Mouse (Mus musculus): ENCODE results near the gene Rapgef3. TPM values are rescaled to one million over a fixed set of nuclear protein-coding genes. Genes with fewer than 3 reads are reported as not detected.
A peak's percentile ranks its signal among the peaks of the same experiment; 100 is the strongest.

Rapgef3 gene
- polyA plus RNA-seq, 1 experiment from 2014 or later = 1.8 TPM

DNA sequence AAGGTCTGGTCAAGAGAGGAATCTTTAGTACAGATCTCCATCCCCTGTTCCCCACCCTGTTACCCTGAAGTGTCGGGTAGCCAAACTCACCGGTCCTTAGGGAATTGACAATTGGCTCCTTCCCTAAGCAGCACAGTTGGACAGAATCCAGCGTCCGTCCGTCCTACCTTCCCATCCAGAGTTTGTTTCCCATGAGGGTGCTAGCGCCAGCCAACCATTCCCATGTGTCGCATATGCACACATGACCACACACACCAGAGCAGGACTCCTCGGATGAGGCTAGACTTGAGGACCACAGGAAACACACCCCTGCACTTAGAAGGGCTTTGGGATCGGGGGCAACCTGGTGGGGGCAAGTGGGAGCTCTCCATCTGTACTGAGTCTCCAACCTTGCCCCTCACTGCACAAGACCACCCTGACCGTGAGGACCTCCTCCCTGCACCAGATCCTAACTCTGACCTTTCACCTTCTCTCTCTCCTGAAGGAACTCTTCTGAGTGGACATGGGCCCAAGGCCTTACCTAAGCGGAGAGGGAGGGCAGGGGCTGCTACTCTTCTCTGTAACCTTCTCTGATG is 23.4 kb upstream of the Rapgef3 start:
- H3K4me2 ChIP-seq = no peak overlapping the region
- no peaks in the 10 kb centered on the region for H3K9me3 ChIP-seq (replicated peaks)
- WGBS (ENCODE audit: insufficient replicate concordance) = 87% methylated on average over 11 of the region's 11 CpGs
- H3K27ac ChIP-seq = no peak overlapping the region
- peaks cover 43% of the 10 kb centered on the region for H3K4me1 ChIP-seq (replicated peaks)
- DNase-seq (no peak), ATAC-seq (ENCODE audit: low read depth) (no peak)
- no peak overlapping the region for H3K9ac ChIP-seq
- no peaks in the 10 kb centered on the region for H3K27me3 ChIP-seq
- no peak overlapping the region for H3K4me3 ChIP-seq (replicated peaks)
- peaks cover 74% of the 10 kb centered on the region for H3K36me3 ChIP-seq

DNA sequence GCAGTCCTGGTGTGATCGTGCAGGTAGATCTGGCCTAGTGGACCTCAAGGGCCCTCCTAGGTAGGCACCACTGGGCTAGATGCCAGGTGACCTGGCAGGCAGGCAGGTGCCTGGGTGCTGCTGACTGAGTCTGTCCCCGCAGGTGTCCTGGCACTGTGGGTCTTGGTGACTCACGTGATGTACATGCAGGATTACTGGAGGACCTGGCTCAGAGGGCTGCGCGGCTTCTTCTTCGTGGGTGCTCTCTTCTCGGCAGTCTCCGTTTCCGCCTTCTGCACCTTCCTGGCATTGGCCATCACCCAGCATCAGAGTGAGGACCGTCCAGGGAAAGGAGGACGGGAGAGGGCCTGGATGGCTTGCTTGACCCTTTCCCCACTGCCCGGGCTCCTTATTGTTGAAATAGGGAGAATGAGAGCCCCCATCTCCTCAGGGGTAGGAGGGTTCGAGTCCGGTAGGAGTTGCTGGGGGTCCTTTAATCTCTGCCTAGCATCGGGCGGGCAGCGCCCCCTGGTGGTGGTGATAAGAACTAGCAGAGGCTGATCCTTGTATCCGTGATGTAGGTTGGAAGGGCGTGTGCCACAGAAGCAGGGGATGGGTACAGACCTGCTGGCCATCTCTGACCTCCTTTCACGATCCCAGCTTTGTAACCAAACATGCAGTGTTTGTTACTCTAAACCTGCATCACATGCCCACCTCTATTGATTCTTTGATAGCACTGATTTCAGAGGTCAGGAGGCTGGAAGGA is 22.2 kb upstream of the Rapgef3 start:
- peaks cover 63% of the 10 kb centered on the region for H3K36me3 ChIP-seq
- H3K4me2 ChIP-seq = no peak overlapping the region
- H3K9ac ChIP-seq = no peak overlapping the region
- no peaks in the 10 kb centered on the region for H3K9me3 ChIP-seq (replicated peaks)
- no peak overlapping the region; the same call in 1 of the 2 replicates for H3K27ac ChIP-seq
- no peaks in the 10 kb centered on the region for H3K27me3 ChIP-seq
- 56% methylated on average over 20 of the region's 20 CpGs for WGBS (ENCODE audit: insufficient replicate concordance)
- no peak for DNase-seq
- no peak for ATAC-seq (ENCODE audit: low read depth)
- peaks cover 56% of the 10 kb centered on the region for H3K4me1 ChIP-seq (replicated peaks)
- no peak overlapping the region for H3K4me3 ChIP-seq (replicated peaks)

DNA sequence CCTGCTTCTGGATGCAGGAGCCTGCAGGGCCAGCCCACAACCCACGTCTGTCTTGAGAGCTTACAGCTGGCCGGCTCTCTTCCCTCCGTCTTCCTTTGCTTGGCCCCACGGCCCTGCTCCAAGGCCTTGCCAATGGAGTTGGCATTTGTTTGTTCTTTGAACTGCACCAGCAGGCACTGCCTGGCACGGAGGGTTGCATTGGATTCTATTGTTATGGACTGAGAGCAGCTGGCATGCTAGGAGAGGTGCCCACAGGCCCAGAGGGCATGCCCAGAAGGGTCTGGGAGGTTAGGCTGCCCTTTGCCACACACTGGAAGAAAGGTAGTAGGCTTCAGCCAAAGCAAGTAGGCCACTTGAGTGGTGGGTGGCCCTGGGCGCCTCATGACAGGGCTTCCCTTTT is 21.0 kb upstream of the Rapgef3 start:
- H3K4me2 ChIP-seq = peak overlapping the region; percentile 86; the same call in 1 of the 2 replicates
- H3K27ac ChIP-seq = peak overlapping the region; percentile 98
- H3K4me3 ChIP-seq (replicated peaks) = no peak overlapping the region
- DNase-seq (no peak), ATAC-seq (ENCODE audit: low read depth) (no peak)
- 54% methylated on average over 6 of the region's 6 CpGs for WGBS (ENCODE audit: insufficient replicate concordance)
- H3K36me3 ChIP-seq = peaks cover 53% of the 10 kb centered on the region
- no peaks in the 10 kb centered on the region for H3K9me3 ChIP-seq (replicated peaks)
- peaks cover 60% of the 10 kb centered on the region for H3K4me1 ChIP-seq (replicated peaks)
- H3K27me3 ChIP-seq = no peaks in the 10 kb centered on the region
- H3K9ac ChIP-seq = peak overlapping the region; percentile 34

DNA sequence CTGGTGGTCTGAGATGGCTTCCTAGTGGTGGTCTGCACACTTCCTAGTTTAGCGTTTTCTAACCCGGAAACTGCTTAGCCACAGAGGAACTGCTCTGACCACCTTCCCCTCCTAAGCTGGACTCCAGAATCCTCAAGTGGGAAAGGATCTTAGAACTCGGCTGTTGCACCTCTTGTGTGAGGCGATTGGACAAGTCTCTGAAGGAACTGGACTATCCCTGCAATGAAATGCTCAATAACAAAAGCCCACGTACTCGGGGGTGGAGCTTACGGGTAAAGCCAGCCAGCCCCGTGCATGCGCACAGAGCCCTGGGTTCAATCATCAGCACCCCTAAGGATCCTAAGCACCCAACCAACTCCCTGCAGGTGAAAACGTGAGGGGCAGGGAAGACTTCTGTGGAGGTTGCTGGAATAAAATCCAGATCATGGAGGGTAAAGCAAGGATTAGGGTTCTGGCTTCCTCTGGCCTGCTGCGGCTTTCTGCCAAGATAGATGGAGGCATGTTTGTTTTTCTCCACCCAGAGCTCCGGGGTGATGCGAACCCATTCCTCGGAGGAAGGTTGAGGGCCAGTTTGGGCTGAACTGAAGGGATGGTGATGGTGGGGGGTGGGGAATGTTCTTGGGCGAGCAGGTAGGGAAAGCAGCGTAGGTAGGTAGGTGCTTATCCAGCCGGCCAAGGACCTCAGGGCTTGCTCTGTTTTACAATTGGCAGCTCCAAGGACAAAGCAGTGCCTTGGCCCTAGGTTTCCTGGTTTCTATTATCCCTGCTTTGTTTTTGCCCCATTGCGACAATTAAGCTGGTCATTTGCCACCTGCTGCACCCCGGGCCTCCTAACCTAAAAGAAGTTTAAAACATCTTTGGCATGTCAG is 20.3 kb upstream of the Rapgef3 start:
- no peak for DNase-seq
- Histone ChIP-seq H3K27me3 (no peaks in the 10 kb centered on the region), H3K9ac (peak overlapping the region; percentile 98), H3K27ac (peak overlapping the region; percentile 98), H3K4me1 (replicated peaks) (peaks cover 68% of the 10 kb centered on the region), H3K4me3 (replicated peaks) (peak overlapping the region; percentile 95), H3K36me3 (peaks cover 46% of the 10 kb centered on the region), H3K9me3 (replicated peaks) (no peaks in the 10 kb centered on the region), H3K4me2 (peak overlapping the region; percentile 86)
- no peak for ATAC-seq (ENCODE audit: low read depth)
- WGBS (ENCODE audit: insufficient replicate concordance) = 57% methylated on average over 19 of the region's 19 CpGs

DNA sequence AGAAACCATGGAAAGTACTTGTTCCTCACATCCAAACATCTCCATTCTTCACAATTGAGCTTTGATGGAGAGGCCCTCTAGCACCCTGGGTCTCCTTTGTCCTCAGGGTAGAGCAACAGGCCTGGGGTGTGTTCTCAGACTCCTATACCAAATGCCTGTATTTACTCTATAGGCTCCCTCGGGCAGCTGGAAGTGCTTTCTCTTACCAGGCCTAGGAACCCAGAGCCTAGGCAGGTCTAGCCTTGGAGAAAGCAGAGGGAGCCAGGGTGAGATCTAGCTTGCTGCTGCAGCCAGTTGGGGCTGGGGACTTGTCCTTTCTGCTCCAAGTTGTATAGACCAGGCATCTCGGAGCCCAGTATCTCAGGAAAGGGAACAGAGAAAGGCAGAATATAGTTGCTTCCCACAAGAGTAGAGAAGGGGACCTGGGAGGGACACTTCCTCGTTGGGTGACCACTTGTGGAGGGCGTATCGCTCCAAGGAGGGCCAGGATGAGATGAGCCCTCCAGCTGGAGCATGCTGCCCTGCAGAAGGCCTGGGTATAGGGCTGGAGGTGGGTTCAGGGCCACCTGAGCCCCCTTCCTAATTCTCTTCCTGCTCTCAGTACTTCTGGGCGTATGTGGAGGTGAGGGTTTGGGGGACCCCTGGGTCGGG is 19.5 kb upstream of the Rapgef3 start:
- Histone ChIP-seq H3K4me2 (peak overlapping the region; percentile 86), H3K4me3 (replicated peaks) (peak overlapping the region; percentile 95), H3K27me3 (peaks cover 7% of the 10 kb centered on the region), H3K9me3 (replicated peaks) (no peaks in the 10 kb centered on the region), H3K27ac (peak overlapping the region; percentile 98), H3K9ac (peak overlapping the region; percentile 98), H3K4me1 (replicated peaks) (peaks cover 76% of the 10 kb centered on the region), H3K36me3 (peaks cover 40% of the 10 kb centered on the region)
- 40% methylated on average over 7 of the region's 7 CpGs for WGBS (ENCODE audit: insufficient replicate concordance)
- DNase-seq = no peak
- no peak for ATAC-seq (ENCODE audit: low read depth)

DNA sequence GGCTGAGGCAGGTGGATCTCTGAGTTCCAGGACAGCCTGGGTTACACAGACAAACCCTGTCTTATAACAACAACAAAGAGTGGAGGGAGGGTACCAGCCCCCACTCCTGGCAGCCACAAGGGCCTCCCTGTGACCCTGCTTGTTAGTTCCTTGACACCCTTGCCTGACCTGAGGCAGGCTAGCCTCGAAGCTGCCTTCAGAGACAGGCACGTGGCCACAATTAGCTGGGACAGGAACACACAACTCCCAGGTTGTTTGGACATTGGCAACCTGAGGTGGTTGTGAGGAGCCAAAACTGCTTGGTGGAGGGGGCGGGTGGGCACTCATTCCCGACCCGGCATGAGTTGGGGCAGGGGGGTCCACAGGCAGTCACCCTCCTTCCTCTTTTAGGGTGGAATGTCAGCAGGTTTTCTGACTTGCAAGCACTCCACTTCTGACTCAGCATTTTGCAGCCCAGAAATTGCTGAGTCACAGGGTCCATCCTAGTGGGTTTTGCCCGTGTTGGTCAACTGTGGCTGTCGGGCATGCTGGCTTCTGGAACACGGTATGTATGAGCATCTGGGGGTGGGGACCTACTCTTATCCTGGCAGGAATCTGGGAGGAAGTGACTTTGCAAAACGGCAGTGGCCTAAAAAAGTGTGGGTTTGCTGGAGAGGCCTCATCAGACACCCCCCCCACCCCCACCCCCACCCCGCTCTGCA is 18.8 kb upstream of the Rapgef3 start:
- DNase-seq = peak; percentile 83

DNA sequence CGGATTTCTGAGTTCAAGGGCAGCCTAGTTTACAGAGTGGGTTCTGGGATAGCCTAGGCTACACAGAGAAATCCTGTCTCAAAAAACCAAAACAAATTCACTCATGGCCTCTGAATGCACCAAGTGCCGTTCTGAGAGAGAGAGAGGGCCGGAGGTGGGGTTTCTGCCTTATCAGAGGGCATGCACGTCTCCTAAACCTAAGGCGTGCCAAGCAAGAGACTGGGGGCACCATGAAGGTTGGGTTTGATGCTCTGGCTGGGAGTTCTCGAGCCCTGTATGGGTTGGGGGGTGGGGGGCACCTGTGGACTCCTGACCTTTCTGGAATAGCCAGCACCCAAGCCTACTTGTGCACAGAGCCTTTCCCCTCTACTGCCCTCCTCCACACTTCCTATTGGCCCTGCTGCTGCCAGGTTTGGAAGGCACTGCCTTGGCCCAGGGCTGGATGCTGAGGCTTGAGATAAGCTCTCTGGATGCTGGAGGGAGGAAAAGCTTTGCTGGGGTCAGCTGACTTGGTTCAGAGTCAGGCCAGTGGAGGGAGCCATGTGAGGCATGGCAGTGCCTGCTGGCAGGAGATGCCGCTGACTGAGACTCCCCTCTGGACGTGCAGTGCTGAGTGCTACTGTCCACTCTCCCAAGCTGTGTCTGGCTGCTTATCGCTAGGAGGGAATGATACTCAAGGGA is 18.1 kb upstream of the Rapgef3 start:
- DNase-seq = peak; percentile 80
- Histone ChIP-seq H3K4me2 (peak overlapping the region; percentile 86), H3K9ac (peak overlapping the region; percentile 98), H3K27ac (peak overlapping the region; percentile 98), H3K4me1 (replicated peaks) (peaks cover 81% of the 10 kb centered on the region), H3K27me3 (peaks cover 14% of the 10 kb centered on the region), H3K4me3 (replicated peaks) (peak overlapping the region; percentile 95), H3K9me3 (replicated peaks) (no peaks in the 10 kb centered on the region), H3K36me3 (peaks cover 26% of the 10 kb centered on the region)
- 17% methylated on average over 9 of the region's 9 CpGs for WGBS (ENCODE audit: insufficient replicate concordance)
- peak; percentile 80 for ATAC-seq (ENCODE audit: low read depth)

More for the DNA sequence above, 18.8 kb upstream of the Rapgef3 start:
- peaks cover 79% of the 10 kb centered on the region for H3K4me1 ChIP-seq (replicated peaks)
- no peaks in the 10 kb centered on the region for H3K9me3 ChIP-seq (replicated peaks)
- peak overlapping the region; percentile 95 for H3K4me3 ChIP-seq (replicated peaks)
- 18% methylated on average over 10 of the region's 10 CpGs for WGBS (ENCODE audit: insufficient replicate concordance)
- H3K27ac ChIP-seq = peak overlapping the region; percentile 98
- H3K27me3 ChIP-seq = peaks cover 14% of the 10 kb centered on the region
- H3K9ac ChIP-seq = peak overlapping the region; percentile 98
- H3K4me2 ChIP-seq = peak overlapping the region; percentile 86
- peaks cover 32% of the 10 kb centered on the region for H3K36me3 ChIP-seq
- peak; percentile 5 for ATAC-seq (ENCODE audit: low read depth)

DNA sequence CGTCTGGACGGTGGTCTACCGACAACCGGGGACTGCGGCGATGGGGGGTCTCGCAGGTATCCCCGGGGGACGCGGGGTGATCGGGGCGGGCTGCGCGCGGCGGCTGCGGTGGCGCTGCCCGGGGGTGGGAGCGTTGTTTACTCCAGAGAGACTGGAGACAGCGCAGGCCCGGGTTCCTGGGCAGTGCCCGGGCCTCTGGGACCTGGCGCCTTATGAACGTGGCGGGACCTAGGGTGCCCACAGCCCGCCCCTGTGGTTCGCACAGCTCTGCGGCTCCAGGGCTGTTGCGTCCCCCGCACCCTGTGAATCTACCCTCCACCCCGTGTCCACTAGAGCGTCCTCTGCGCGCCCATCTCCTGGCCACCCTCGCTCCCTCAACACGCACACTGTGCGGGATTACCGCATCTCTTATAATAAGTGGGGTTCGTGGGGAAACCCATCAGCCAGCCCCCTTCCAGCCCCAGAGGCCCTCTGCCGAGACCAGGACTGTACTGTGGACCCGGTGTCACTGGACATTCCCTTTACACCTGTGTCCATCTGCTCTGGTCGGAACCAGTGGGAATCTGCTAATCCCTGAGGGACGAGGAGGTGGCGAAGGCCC is 16.9 kb upstream of the Rapgef3 start:
- 5% methylated on average over 45 of the region's 45 CpGs for WGBS (ENCODE audit: insufficient replicate concordance)
- DNase-seq = peak; percentile 43
- peak; percentile 63 for ATAC-seq (ENCODE audit: low read depth)

DNA sequence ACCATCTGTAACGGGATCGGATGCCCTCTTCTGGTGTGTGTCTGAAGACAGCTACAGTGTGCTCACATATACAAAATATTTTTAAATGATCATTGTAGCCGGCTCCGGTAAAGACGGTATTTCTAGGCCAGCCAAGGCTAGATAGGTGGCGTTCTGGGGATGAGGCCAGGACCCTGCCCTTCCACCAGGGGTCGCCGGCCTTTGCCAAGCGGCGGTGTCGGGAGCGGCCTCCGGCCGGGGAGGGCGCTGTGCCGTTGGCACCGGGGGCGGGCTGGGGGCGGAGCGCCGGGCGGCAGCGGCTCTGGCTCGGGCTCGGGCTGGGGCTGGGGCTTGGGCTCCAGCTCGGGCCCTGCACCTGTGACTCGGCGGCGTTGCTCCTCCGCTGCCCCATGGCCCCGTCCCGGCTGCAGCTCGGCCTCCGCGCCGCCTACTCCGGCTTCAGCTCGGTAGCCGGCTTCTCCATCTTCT is 16.4 kb upstream of the Rapgef3 start:
- Histone ChIP-seq H3K36me3 (peaks cover 13% of the 10 kb centered on the region; the same call in 1 of the 2 replicates), H3K27ac (peak overlapping the region; percentile 98), H3K9ac (peak overlapping the region; percentile 98), H3K4me3 (replicated peaks) (peak overlapping the region; percentile 95), H3K4me1 (replicated peaks) (peaks cover 73% of the 10 kb centered on the region), H3K9me3 (replicated peaks) (no peaks in the 10 kb centered on the region), H3K4me2 (peak overlapping the region; percentile 86), H3K27me3 (peaks cover 14% of the 10 kb centered on the region)
- peak; percentile 79 for ATAC-seq (ENCODE audit: low read depth)
- 2% methylated on average over 38 of the region's 39 CpGs for WGBS (ENCODE audit: insufficient replicate concordance)
- DNase-seq = peak; percentile 85

More for the DNA sequence above, 16.9 kb upstream of the Rapgef3 start:
- H3K4me1 ChIP-seq (replicated peaks) = peaks cover 79% of the 10 kb centered on the region
- H3K36me3 ChIP-seq = peaks cover 15% of the 10 kb centered on the region; the same call in 1 of the 2 replicates
- H3K4me3 ChIP-seq (replicated peaks) = peak overlapping the region; percentile 95
- H3K9me3 ChIP-seq (replicated peaks) = no peaks in the 10 kb centered on the region
- peaks cover 14% of the 10 kb centered on the region for H3K27me3 ChIP-seq
- H3K9ac ChIP-seq = peak overlapping the region; percentile 98
- peak overlapping the region; percentile 86 for H3K4me2 ChIP-seq
- peak overlapping the region; percentile 98 for H3K27ac ChIP-seq

Data from liver, embryonic 13.5 days (tissue).